Mouse (Mus musculus) lung, embryonic 15.5 days (tissue): ENCODE results near the gene Crym. TPM values are rescaled to one million over a fixed set of nuclear protein-coding genes. Genes with fewer than 3 reads are reported as not detected.

ENCODE experiments used
- ATAC-seq: fragments of 200-750 bp; cut with Nextera tagmentation; 2 replicates; pipeline ENCODE4 v1.8.0; 2017; ENCODE audit warnings: moderate number of reproducible peaks, borderline replicate concordance; ENCODE audit not compliant: low FRiP score, low TSS enrichment; ENCODE audit errors: extremely low read depth
- H3K27ac ChIP-seq: fragments of 300-500 bp; sonication (generic); 2 replicates; pipeline ENCODE4 v1.5.1; 2015; ENCODE audit warnings: moderate library complexity, mild to moderate bottlenecking, inconsistent platforms
- H3K27me3 ChIP-seq: fragments of 300-500 bp; sonication (generic); 2 replicates; pipeline ENCODE4 v1.6.1; 2015; ENCODE audit warnings: inconsistent platforms
- H3K36me3 ChIP-seq: fragments of 300-500 bp; sonication (generic); 2 replicates; pipeline ENCODE4 v1.6.1; 2015; ENCODE audit warnings: inconsistent platforms
- H3K4me1 ChIP-seq: fragments of 300-500 bp; sonication (generic); 2 replicates; pipeline ENCODE4 v1.6.1; 2015; ENCODE audit warnings: inconsistent platforms
- H3K4me2 ChIP-seq: fragments of 300-500 bp; sonication (generic); 2 replicates; pipeline ENCODE4 v1.6.1; 2015; ENCODE audit warnings: inconsistent platforms, mild to moderate bottlenecking, moderate library complexity
- H3K4me3 ChIP-seq: fragments of 300-500 bp; sonication (generic); 2 replicates; pipeline ENCODE4 v1.5.1; 2015; ENCODE audit warnings: mild to moderate bottlenecking, inconsistent platforms
- H3K9ac ChIP-seq: fragments of 300-500 bp; sonication (generic); 2 replicates; pipeline ENCODE4 v1.6.1; 2015; ENCODE audit warnings: inconsistent platforms
- H3K9me3 ChIP-seq: fragments of 300-500 bp; sonication (generic); 2 replicates; pipeline ENCODE4 v1.6.1; 2016; ENCODE audit warnings: inconsistent platforms
- WGBS: fragments of 180-500 bp; shearing (Covaris S2); methylation state at CpG from one replicate; pipeline ENCODE4 v1.1.7; 2015; 5-methylcytosine and 5-hydroxymethylcytosine counted together
- polyA plus RNA-seq: library from polyadenylated mRNA; unstranded; fragments of >200 nt; fragmentation: Nextera tagmentation; extraction: Ambion mirVana; gene quantifications from 2 replicates; pipeline ENCODE4 v1.2.1, GENCODE M21; 2015

The Crym gene
- polyA plus RNA-seq, 1 experiment from 2014 or later, result 4.4 TPM

DNA sequence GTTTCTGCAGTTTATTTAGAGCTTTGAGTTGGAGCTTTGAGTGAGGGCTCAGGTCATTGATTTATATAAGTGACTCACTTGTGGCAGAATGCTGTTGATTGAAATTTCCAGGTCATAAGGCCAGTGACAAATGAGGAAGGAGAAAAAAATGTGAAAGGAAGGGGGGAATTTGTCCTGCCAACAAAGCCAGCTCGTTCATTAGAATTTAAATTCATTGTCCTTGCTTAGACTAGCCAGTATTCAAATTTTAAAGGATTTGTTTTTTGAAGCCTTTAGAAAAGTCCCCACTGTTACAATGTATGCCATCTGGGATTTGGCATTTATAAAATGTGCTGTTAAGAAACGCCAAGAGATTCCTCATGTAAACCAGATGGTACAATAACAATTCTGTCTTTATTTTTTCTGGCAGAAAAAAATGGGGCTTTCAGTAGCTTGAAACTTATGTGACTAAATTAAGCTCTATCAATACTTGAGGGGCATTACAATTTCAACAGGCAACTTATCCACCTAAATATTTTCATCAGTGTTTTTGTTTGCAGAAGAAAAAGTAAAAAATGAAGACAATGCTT is 45.0 kb downstream of the Crym start:
- H3K4me2 ChIP-seq, result no peak overlapping the region
- H3K27ac ChIP-seq, result no peak overlapping the region
- no peaks in the 10 kb centered on the region for H3K36me3 ChIP-seq
- no peak for ATAC-seq
- 31% methylated on average over 2 of the region's 2 CpGs for WGBS
- H3K27me3 ChIP-seq, result no peaks in the 10 kb centered on the region
- no peaks in the 10 kb centered on the region for H3K4me1 ChIP-seq
- H3K4me3 ChIP-seq, result no peak overlapping the region
- H3K9me3 ChIP-seq, result no peaks in the 10 kb centered on the region
- H3K9ac ChIP-seq, result no peak overlapping the region

DNA sequence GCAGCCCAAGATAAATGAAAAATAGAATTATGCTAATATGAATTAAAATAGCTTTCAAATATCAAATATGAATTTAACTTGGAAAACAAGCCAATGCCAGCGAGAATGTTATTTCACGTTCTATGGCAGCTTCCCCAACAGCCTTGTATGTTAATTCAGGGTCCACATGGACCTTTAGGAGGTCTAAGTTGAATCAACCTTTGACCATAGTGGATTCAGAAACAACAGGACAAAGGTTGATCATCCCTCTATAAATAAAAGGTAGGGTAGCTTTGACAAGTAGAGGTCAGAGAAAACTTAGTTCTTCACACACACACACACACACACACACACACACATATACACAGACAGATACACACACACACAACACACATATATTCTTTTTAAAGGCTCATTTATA is 51.0 kb downstream of the Crym start:
- Histone ChIP-seq H3K4me1 (no peaks in the 10 kb centered on the region), H3K4me2 (no peak overlapping the region), H3K9ac (no peak overlapping the region), H3K4me3 (no peak overlapping the region), H3K27me3 (no peaks in the 10 kb centered on the region), H3K36me3 (no peaks in the 10 kb centered on the region), H3K27ac (no peak overlapping the region), H3K9me3 (no peaks in the 10 kb centered on the region)
- WGBS, result 76% methylated on average over 2 of the region's 2 CpGs
- no peak for ATAC-seq

DNA sequence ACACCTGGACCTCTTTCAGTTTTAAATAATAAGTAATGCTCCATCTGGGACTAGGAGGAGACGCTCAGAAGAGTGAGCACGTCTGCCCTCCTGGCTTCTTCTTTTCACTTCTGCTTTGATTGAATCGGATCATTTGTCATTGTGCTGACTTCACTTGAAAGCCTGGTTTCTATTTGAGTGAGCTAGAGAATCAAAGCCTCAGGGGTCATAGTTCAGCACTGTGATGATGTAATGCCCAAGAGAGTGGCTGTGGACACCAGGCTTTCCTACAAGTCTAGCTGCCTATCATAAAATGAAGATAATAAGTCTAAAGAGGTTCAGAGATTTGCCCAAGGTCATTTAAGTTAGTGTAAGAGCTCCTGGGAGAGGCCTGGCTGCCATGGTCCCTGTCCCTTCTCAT is 51.7 kb downstream of the Crym start:
- Histone ChIP-seq H3K4me1 (no peaks in the 10 kb centered on the region), H3K27ac (no peak overlapping the region), H3K36me3 (no peaks in the 10 kb centered on the region), H3K9ac (no peak overlapping the region), H3K4me2 (no peak overlapping the region), H3K4me3 (no peak overlapping the region), H3K9me3 (no peaks in the 10 kb centered on the region), H3K27me3 (no peaks in the 10 kb centered on the region)
- WGBS, result 29% methylated on average over 3 of the region's 3 CpGs
- ATAC-seq, result no peak

DNA sequence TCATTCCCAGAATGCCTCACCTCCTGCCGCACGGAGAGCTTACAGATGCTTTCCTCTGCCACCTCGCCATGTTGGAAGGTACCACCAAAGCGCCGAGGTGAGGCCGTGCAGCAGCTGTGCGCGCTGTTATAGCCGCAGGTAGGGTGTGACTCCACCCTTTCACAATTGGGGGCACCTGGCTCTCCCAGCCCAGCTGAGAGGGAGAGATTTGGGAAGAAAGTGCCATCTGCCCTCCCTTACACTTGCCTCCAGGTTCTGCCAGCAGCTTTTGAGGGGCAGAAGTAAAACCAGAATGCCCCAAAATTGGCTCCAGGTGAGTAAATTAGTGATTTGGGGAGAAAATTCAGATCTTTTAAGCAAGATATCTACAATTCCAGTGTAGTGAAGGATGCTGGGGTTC is 56.7 kb downstream of the Crym start, which contains the start of gene Zp2:
Gene Zp2, minus strand, starts transcription at position 101 of the 400 bp plus-strand sequence.
- Histone ChIP-seq H3K36me3 (no peaks in the 10 kb centered on the region), H3K27ac (no peak within 1 kb of the TSS), H3K27me3 (no peaks in the 10 kb centered on the region), H3K4me1 (no peaks in the 10 kb centered on the region), H3K4me2 (no peak within 1 kb of the TSS), H3K4me3 (no peak within 1 kb of the TSS), H3K9ac (no peak within 1 kb of the TSS), H3K9me3 (no peaks in the 10 kb centered on the region)
- 68% methylated on average over 9 of the region's 9 CpGs for WGBS
- ATAC-seq, result no peak

DNA sequence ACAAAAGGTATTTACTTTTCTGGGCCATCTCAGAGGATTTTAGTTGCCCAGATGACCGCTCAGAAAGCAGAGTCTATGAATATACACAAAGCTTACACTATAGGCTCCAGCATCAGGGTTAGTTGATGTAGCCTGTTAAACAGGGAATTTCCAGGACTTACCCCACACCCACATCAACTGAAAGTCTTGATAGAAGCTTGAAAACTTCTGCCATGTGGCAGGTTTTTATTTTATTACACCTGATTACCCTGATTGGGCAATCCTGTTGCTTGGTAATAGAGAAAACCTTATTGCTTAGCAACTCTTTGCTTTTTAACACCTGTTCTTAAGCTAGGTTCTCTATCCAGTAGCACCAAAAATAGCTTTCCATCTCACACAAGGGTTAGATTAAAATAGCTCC is 59.2 kb downstream of the Crym start:
- Histone ChIP-seq H3K36me3 (no peaks in the 10 kb centered on the region), H3K27ac (no peak overlapping the region), H3K9me3 (no peaks in the 10 kb centered on the region), H3K9ac (no peak overlapping the region), H3K4me1 (no peaks in the 10 kb centered on the region), H3K27me3 (no peaks in the 10 kb centered on the region), H3K4me2 (no peak overlapping the region), H3K4me3 (no peak overlapping the region)
- WGBS, result 76% methylated on average over 1 of the region's 1 CpGs
- ATAC-seq, result no peak

Other genes starting within 250 kb of the Crym start
- 0.40 and 0.60 TPM in 2 replicates for gene Dnah3, start 106.8 kb downstream of the Crym start, polyA plus RNA-seq
- 42.5 and 43.7 TPM in 2 replicates for gene Tmem159, start 99.8 kb downstream of the Crym start, polyA plus RNA-seq
- gene Zp2, start 56.8 kb downstream of the Crym start, polyA plus RNA-seq, result not detected in 2 replicates
- not detected in 2 replicates for gene Anks4b, start 28.3 kb downstream of the Crym start, polyA plus RNA-seq
- gene Abca14, start 1.9 kb upstream of the Crym start, polyA plus RNA-seq, result not detected in 2 replicates
- gene Abca15, start 126.6 kb upstream of the Crym start, polyA plus RNA-seq, result not detected in 2 replicates
- not detected in 2 replicates for gene Abca16, start 207.5 kb upstream of the Crym start, polyA plus RNA-seq